Mouse (Mus musculus) right cerebral cortex, postnatal 14 days (tissue): ENCODE measurements around the gene Eif3i.
A peak's percentile ranks its signal among the peaks of the same experiment; 100 is the strongest.

ENCODE experiments used
- DNase-seq: peaks from one replicate; pipeline ENCODE4 v3.0.0; 2022

Gene Eif3i

GRCm38 (mm10) chr4:129600233-129601158 lies at the start of gene Eif3i, which contains the start of gene Tmem234:
TSS of gene Eif3i (minus strand) at chr4:129600648.
TSS of gene Tmem234 (plus strand) at chr4:129600668.
- DNase-seq, result peak; percentile 83

GRCm38 (mm10) chr4:129648656-129649055 lies 48.2 kb upstream of the Eif3i start:
- no peak for DNase-seq

- DNase-seq, result no peak
These were observed 44.8 kb upstream of the Eif3i start for GRCm38 (mm10) chr4:129645204-129645603.

GRCm38 (mm10) chr4:129641756-129642155 lies 41.3 kb upstream of the Eif3i start:
- no peak for DNase-seq

GRCm38 (mm10) chr4:129640638-129641467 lies 40.4 kb upstream of the Eif3i start, which contains the start of gene Txlna:
TSS of gene Txlna (minus strand) at chr4:129641065.
- DNase-seq, result peak; percentile 98

- DNase-seq, result no peak
These were observed 39.7 kb upstream of the Eif3i start for GRCm38 (mm10) chr4:129640101-129640637.

- no peak for DNase-seq
These were observed 38.8 kb upstream of the Eif3i start for GRCm38 (mm10) chr4:129639221-129639620.

- DNase-seq, result no peak
These were observed 33.4 kb upstream of the Eif3i start for GRCm38 (mm10) chr4:129633852-129634251.

- DNase-seq, result no peak
These were observed 31.4 kb upstream of the Eif3i start for GRCm38 (mm10) chr4:129631867-129632266.

GRCm38 (mm10) chr4:129630944-129631343 lies 30.5 kb upstream of the Eif3i start:
- DNase-seq, result no peak

- no peak for DNase-seq
These were observed 25.6 kb upstream of the Eif3i start for GRCm38 (mm10) chr4:129626035-129626434.

GRCm38 (mm10) chr4:129625496-129625895 lies 25.0 kb upstream of the Eif3i start:
- no peak for DNase-seq

GRCm38 (mm10) chr4:129625029-129625370 lies 24.6 kb upstream of the Eif3i start:
- DNase-seq, result peak; percentile 66

GRCm38 (mm10) chr4:129624281-129625028 lies 24.0 kb upstream of the Eif3i start:
- DNase-seq, result peak; percentile 81

GRCm38 (mm10) chr4:129623681-129624091 lies 23.2 kb upstream of the Eif3i start, which contains the start of gene Ccdc28b:
TSS of gene Ccdc28b (minus strand) at chr4:129623947.
- DNase-seq, result no peak

GRCm38 (mm10) chr4:129622803-129623535 lies 22.5 kb upstream of the Eif3i start:
- DNase-seq, result no peak

- DNase-seq, result no peak
These were observed 21.8 kb upstream of the Eif3i start for GRCm38 (mm10) chr4:129622120-129622802.

- no peak for DNase-seq
These were observed 20.9 kb upstream of the Eif3i start for GRCm38 (mm10) chr4:129621283-129621841.

- DNase-seq, result no peak
These were observed 20.2 kb upstream of the Eif3i start for GRCm38 (mm10) chr4:129620419-129621282.
